Mouse (Mus musculus): Measurements from ENCODE around the gene Dapk3. TPM values are rescaled to one million over a fixed set of nuclear protein-coding genes. Genes with fewer than 3 reads are reported as not detected.

The Dapk3 gene
- total RNA-seq (2022), result 10 to 100 TPM; 67.7 to 88.0 (median 81.8) TPM

DNA sequence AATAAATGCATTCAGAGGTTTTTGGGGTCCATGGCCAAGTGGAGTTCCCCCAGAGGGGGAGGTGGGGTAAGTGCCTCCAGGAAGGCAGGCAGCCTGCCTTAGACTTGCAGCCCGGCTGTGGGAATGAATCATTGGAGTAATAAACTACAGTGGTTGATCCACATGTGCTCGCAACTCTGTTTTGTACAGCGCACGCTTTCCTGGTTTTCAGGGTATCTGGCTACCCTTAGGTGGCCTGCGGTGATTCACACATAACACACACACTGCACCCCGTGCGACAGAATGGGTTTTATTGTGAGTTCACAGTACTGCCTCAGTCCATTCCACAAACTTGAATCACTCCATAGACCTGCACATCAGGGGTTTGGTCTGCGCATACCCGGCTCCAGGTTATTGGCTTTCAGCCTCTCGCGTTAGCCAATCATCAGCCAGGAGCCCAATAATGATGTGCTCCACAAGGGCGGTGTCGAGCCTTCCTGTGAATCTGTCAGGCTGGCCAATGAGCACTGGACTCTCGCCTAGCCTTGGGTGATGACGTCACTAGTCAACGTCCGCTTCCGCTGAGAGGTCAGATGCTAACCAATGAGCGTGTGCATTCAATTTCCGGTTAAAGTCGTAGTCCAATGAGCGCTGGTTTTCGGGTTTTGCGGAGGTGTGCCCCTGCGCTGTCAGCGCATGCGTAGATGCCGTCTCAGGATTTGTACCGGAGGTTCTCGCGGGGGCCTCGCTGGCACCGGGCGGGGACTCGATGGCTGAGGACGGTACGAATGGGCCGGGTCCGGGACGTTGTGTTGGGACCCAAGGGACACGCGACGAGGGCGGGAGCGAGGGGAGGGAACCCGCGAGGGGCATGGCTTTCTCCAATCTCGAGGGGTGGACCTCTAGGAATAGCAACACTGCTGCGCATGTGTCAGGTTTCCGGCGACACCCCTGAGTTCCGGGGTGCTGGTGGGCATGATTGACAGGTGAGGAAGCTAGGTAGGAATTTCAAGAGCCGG, at the start of gene Dapk3:
Dapk3 (plus strand) TSS at position 670 of the 998 bp plus-strand sequence.
- DNase-seq, result peak; percentile 98

DNA sequence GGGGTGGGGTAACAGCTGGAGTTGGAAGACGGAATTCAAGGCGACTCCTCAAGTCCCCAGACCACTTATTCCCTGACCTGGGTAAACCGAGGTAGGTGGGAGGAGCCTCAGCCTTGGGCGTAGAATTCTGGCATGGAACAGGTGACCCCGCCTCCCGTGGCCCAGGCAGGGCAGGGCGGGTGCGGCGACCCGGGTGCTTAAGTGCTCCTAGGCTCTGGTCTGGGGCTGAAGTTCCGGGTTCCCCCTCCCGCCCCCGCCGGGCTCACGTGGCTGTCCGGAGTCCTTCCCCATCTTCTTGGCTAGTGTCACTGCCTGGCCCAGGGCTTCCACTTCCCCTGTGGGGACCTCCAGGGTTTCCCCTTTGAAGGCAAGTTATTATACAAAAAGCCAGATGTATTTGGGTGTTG, 48.6 kb upstream of the Dapk3 start:
- no peak for DNase-seq

- DNase-seq, result no peak
Measured at GRCm38 (mm10) chr10:81134966-81135681, 47.7 kb upstream of the Dapk3 start, which contains the start of gene Zbtb7a. Gene Zbtb7a (plus strand): TSS chr10:81135220.

- DNase-seq, result peak; percentile 76
Measured at GRCm38 (mm10) chr10:81135831-81136705, 46.7 kb upstream of the Dapk3 start.

DNA sequence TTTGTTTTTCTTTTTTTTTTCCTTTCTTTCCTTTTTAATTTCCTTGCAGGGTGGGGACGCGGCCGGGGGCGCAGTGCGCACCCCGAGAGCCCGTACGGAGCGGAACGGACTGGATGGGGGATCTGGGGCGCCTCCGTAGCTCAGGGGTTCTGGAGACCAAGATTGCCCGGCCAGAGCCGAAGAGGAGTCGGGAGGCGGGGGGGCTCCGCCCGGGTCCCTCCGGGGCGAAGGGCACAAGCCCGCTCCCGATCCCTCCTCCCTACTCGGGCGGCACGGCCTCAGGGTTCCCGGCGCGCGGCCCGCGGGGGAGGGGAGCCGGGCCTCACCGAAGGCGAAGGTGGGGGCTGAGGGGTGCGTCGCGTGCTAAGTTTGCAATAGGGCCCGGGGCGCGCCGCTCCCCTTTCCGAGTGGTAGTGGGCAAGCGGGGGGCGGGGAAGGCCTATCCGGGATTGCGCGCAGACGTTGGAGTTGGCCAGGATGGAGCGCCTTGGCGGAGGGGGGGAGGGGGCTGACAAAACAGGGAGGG, 46.0 kb upstream of the Dapk3 start:
- DNase-seq, result peak; percentile 81

- peak; percentile 99 for DNase-seq
Measured at GRCm38 (mm10) chr10:81137252-81138130, 45.3 kb upstream of the Dapk3 start.

- DNase-seq, result no peak
Measured at GRCm38 (mm10) chr10:81138131-81138782, 44.5 kb upstream of the Dapk3 start.

- DNase-seq, result no peak
Measured at GRCm38 (mm10) chr10:81138821-81139528, 43.8 kb upstream of the Dapk3 start.

- no peak for DNase-seq
Measured at GRCm38 (mm10) chr10:81139529-81139846, 43.3 kb upstream of the Dapk3 start.

DNA sequence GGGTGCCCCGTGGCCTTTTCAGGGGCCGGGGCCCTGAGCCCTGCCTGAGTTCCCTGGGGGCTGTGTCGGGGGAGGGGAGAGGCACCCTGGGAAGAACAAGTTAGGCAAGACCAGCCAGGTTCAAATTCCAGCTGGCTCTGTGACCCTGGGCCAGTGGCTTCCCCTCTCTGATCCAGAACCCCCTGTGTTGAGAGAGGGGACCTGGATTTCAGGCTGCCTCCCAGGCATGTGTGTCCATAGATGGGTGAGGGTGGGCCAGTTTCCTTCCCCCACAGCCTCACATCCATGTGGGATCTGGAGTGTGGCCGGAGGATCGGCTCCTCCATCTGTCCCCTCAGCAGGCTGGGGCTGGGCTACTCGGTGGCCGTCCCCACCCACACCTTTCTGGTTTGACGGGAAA, 42.8 kb upstream of the Dapk3 start:
- no peak for DNase-seq

DNA sequence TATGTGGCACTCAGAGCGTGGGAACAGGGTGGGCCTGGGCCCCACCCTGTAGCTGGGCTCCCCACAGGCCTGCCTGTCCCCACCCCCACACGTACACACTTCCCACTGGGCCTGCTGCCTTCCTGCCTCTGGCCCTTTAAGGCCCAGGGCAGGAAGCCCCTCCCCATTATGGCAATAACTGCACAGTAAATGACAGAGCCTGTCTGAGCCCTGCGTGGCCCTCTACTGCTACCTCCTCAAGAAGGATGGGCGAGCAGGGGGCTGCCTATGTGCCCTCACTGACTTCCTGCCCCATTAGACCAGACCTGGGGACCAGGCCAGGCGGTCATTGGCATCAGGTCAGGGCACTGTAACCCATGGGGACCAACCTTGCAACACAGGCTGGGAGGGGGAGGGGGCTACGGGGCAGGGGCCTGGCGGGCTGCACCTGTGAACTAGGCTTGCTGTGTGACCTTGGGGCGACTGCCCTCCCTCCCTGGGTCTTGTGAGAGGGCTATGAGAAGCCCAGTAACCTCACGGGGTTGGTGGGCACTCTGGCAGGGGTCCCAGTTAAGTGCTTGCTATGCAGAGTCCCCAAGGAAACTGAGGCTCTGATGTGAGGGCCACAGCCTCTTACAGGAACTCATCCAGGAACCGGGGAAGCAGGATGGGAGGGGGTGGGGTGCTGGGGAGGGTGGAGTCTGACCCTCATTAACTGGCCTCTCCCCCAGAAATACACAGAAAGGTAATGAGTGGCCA, 41.9 kb upstream of the Dapk3 start:
- DNase-seq, result no peak

DNA sequence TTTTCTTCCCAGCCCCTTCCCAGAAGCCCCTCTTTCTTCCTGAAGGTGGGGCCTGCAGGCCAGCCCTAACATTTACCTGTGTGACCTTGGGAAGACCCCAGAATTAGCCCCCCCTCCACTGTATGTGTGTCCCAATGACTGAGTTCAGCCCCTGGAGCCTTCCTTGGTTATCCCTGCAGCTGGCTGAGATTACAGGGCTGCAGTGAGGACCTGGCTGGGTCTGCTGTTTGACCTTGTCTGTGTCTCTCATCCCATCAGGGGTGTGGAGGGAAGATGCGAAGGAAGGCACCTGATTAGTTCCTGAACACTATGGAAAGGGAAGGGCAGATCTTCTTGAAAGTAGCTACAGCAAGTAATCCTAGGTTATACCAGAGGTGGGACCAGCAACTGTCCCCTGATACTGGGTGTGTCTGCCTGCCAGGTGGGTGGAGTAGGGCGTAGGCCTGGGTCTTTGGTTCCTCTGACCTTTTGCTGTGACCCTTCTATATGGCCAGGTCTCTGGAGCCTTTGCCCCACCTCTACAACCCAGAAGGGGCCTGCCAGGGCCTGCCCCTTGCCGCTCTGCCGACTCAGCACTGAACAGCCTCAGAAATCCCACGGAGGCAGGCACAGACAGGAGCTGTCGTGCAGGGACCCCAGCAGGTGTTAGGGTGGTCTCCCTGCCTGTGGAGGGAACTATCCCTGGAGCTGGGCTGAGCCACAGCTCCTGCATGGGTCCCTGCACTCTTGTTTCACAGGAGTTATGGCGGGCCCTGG, 41.2 kb upstream of the Dapk3 start:
- DNase-seq, result no peak

DNA sequence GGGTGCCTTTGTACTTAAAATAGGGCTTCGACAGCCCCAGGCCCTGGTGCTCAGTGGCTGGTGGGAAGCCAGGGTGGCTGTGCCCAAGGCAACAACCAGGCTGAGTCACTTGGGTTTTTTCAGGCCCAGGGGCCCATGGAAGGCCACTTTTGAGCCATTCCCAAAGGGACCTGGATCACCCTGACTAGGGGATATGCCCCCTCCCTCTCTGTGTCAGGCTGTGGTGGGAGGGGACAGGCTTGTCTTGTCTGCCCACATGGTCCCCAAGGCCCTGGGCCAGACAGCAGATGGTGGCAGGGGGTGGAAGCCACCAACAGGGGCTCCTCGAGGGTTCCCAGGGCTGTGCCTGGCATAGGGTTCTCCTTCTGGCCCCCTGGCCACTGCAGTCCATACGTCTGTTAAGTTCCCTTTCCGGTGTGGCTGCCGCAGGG, 40.2 kb upstream of the Dapk3 start:
- DNase-seq, result peak; percentile 76

GRCm38 (mm10) chr10:81143157-81143633, 39.6 kb upstream of the Dapk3 start:
- no peak for DNase-seq

DNA sequence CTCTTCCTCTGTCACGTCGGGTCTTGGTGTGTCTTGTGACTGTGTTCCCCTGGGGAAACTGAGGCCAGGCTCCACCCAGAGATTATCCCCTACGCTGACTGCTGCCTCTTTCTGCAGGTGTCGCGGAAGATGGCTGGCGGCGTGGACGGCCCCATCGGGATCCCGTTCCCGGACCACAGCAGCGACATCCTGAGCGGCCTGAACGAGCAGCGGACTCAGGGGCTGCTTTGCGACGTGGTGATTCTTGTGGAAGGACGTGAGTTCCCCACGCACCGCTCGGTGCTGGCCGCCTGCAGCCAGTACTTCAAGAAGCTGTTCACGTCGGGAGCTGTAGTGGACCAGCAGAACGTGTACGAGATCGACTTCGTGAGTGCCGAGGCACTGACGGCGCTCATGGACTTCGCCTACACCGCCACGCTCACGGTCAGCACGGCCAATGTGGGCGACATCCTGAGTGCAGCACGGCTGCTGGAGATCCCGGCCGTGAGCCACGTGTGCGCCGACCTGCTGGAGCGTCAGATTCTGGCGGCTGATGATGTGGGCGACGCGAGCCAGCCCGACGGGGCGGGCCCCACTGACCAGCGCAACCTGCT, 38.9 kb upstream of the Dapk3 start:
- no peak for DNase-seq

- no peak for DNase-seq
Measured at GRCm38 (mm10) chr10:81144667-81145066, 38.1 kb upstream of the Dapk3 start.

GRCm38 (mm10) chr10:81145307-81145706, 37.5 kb upstream of the Dapk3 start:
- no peak for DNase-seq

GRCm38 (mm10) chr10:81145778-81146177, 37.0 kb upstream of the Dapk3 start:
- DNase-seq, result no peak

All from adrenal gland, adult 8-10 months (tissue).